Mouse (Mus musculus) kidney, postnatal 4 days (tissue): ENCODE data around the gene Olfr474.
"Not testable (repeated sequence)": the region's sequence is repeated elsewhere in the genome, so short reads cannot be mapped to it uniquely, and the experiment has no call there.

ENCODE experiments used
- DNase-seq, 2 experiments: peaks; one replicate each; pipeline ENCODE4 v3.0.0; 2021; ENCODE audit warnings: mixed read lengths in 2 of 2

Olfr474 gene

GRCm38 (mm10) chr7:107954343-107954742, at the start of gene Olfr474:
Olfr474 (plus strand) TSS chr7:107954643.
- no peak for DNase-seq

- DNase-seq: no peak
These were observed 24.3 kb upstream of the Olfr474 start, which contains the start of gene Olfr473 for GRCm38 (mm10) chr7:107930146-107930545. Olfr473 (plus strand) TSS chr7:107930446.

GRCm38 (mm10) chr7:107952539-107952938, 1.9 kb upstream of the Olfr474 start:
- not testable (repeated sequence) for DNase-seq

GRCm38 (mm10) chr7:107964503-107964902, 10.1 kb downstream of the Olfr474 start, which contains the start of gene Olfr476:
Olfr476 (plus strand) TSS chr7:107964803.
- no peak for DNase-seq

GRCm38 (mm10) chr7:107986393-107986792, 31.9 kb downstream of the Olfr474 start, which contains the start of gene Olfr477:
Olfr477 (plus strand) TSS chr7:107986693.
- no peak for DNase-seq
